Mouse (Mus musculus) spleen, postnatal 4 days (tissue): ENCODE data around the gene Slc44a1.
A peak's percentile ranks its signal among the peaks of the same experiment; 100 is the strongest.

Source experiments
- DNase-seq, 2 experiments: peaks; one replicate each; pipeline ENCODE4 v3.0.0; 2022; ENCODE audit warnings: low spot score in 2 of 2

Gene Slc44a1

GRCm38 (mm10) chr4:53537539-53537938 lies 97.3 kb downstream of the Slc44a1 start:
- DNase-seq = no peak

- no peak for DNase-seq
These were observed 98.4 kb downstream of the Slc44a1 start for GRCm38 (mm10) chr4:53538600-53538999.

- DNase-seq = no peak
These were observed 99.7 kb downstream of the Slc44a1 start for GRCm38 (mm10) chr4:53539929-53540328.

GRCm38 (mm10) chr4:53543421-53543820 lies 103.2 kb downstream of the Slc44a1 start:
- DNase-seq = no peak

GRCm38 (mm10) chr4:53544889-53545288 lies 104.7 kb downstream of the Slc44a1 start:
- DNase-seq = no peak

- DNase-seq = no peak
These were observed 107.2 kb downstream of the Slc44a1 start for GRCm38 (mm10) chr4:53547381-53547780.

- no peak for DNase-seq
These were observed 109.2 kb downstream of the Slc44a1 start for GRCm38 (mm10) chr4:53549375-53549774.

- DNase-seq = no peak
These were observed 124.4 kb downstream of the Slc44a1 start for GRCm38 (mm10) chr4:53564618-53565017.

GRCm38 (mm10) chr4:53567065-53567464 lies 126.9 kb downstream of the Slc44a1 start:
- no peak for DNase-seq

- no peak for DNase-seq
These were observed 135.3 kb downstream of the Slc44a1 start for GRCm38 (mm10) chr4:53575558-53575957.

- no peak for DNase-seq
These were observed 147.5 kb downstream of the Slc44a1 start for GRCm38 (mm10) chr4:53587676-53588075.

- DNase-seq = no peak
These were observed 148.7 kb downstream of the Slc44a1 start for GRCm38 (mm10) chr4:53588936-53589335.

GRCm38 (mm10) chr4:53589466-53589865 lies 149.3 kb downstream of the Slc44a1 start:
- DNase-seq = no peak

- no peak for DNase-seq
These were observed 149.9 kb downstream of the Slc44a1 start for GRCm38 (mm10) chr4:53590163-53590562.

GRCm38 (mm10) chr4:53590691-53591447 lies 150.7 kb downstream of the Slc44a1 start:
- DNase-seq = no peak

GRCm38 (mm10) chr4:53591536-53591935 lies 151.3 kb downstream of the Slc44a1 start:
- DNase-seq = no peak

GRCm38 (mm10) chr4:53591941-53592340 lies 151.7 kb downstream of the Slc44a1 start:
- no peak for DNase-seq

GRCm38 (mm10) chr4:53592386-53592785 lies 152.2 kb downstream of the Slc44a1 start:
- no peak for DNase-seq

- peak in 1 of 2 experiments; percentile 62 for DNase-seq
These were observed 154.0 kb downstream of the Slc44a1 start for GRCm38 (mm10) chr4:53594204-53594603.

- no peak for DNase-seq
These were observed 155.2 kb downstream of the Slc44a1 start for GRCm38 (mm10) chr4:53595246-53596062.

- no peak for DNase-seq
These were observed 156.1 kb downstream of the Slc44a1 start for GRCm38 (mm10) chr4:53596063-53596895.

GRCm38 (mm10) chr4:53600462-53600861 lies 160.2 kb downstream of the Slc44a1 start:
- no peak for DNase-seq
